Mouse (Mus musculus) midbrain, postnatal 0 days (tissue): ENCODE measurements at regions not wholly inside any gene's neighbourhood (a gene's known extent, or its start where the extent isn't known, plus 50 kb on each side); places are given as distances from the start of the nearest gene placed in this dataset.

Experiments
- ATAC-seq: fragments of 200-750 bp; cut with Nextera tagmentation; 2 replicates; pipeline ENCODE4 v1.8.0; 2017; ENCODE audit warnings: moderate number of reproducible peaks, mild to moderate bottlenecking, moderate TSS enrichment, moderate library complexity; ENCODE audit not compliant: low FRiP score
- DNase-seq: peaks from one replicate; pipeline ENCODE4 v3.0.0-alpha.2; 2015; ENCODE audit warnings: low spot score
- H3K27ac ChIP-seq: fragments of 300-500 bp; sonication (generic); 2 replicates; pipeline ENCODE4 v1.5.1; 2014; ENCODE audit warnings: low read depth, mild to moderate bottlenecking, low read length, mixed read lengths
- H3K27me3 ChIP-seq: fragments of 300-500 bp; sonication (generic); 2 replicates; pipeline ENCODE4 v1.6.1; 2014; ENCODE audit warnings: low read length, control low read depth, mixed read lengths; ENCODE audit not compliant: insufficient read depth
- H3K36me3 ChIP-seq: fragments of 300-500 bp; sonication (generic); 2 replicates; pipeline ENCODE4 v1.6.1; 2014; ENCODE audit warnings: low read length, control low read depth, mixed read lengths; ENCODE audit not compliant: insufficient read depth
- H3K4me1 ChIP-seq: fragments of 300-500 bp; sonication (generic); 2 replicates; pipeline ENCODE4 v1.6.1; 2014; ENCODE audit warnings: mild to moderate bottlenecking, control low read depth, antibody characterized with exemption, low read length, mixed read lengths; ENCODE audit not compliant: insufficient read depth
- H3K4me2 ChIP-seq: fragments of 300-500 bp; sonication (generic); 2 replicates; pipeline ENCODE4 v1.6.1; 2014; ENCODE audit warnings: low read depth, mild to moderate bottlenecking, low read length, mixed read lengths; ENCODE audit not compliant: poor library complexity, severe bottlenecking
- H3K4me3 ChIP-seq: fragments of 300-500 bp; sonication (generic); 2 replicates; pipeline ENCODE4 v1.5.1; 2014; ENCODE audit warnings: low read depth, mild to moderate bottlenecking, low read length, moderate library complexity
- H3K9ac ChIP-seq: fragments of 300-500 bp; sonication (generic); replicated peaks from 2 replicates; pipeline ENCODE4 v1.6.1; 2014; ENCODE audit warnings: mild to moderate bottlenecking, low read length, moderate library complexity, mixed read lengths; ENCODE audit not compliant: poor library complexity, severe bottlenecking
- H3K9me3 ChIP-seq: fragments of 300-500 bp; sonication (generic); 2 replicates; pipeline ENCODE4 v1.6.1; 2016; ENCODE audit warnings: low read length, control low read depth
- CTCF ChIP-seq: IDR thresholded peaks from 2 replicates; pipeline ENCODE4 v1.5.1; 2016; ENCODE audit warnings: antibody characterized with exemption, mild to moderate bottlenecking
- WGBS: fragments of 180-500 bp; shearing (Covaris S2); extraction: QIAGEN DNeasy Blood & Tissue Kit; methylation state at CpG from one replicate; pipeline ENCODE4 v1.1.7; 2014; 5-methylcytosine and 5-hydroxymethylcytosine counted together

- no peak for ATAC-seq
- TF ChIP-seq CTCF, result no peak
- no peak overlapping the region for H3K4me2 ChIP-seq
- H3K9ac ChIP-seq, result no peak overlapping the region
- no peaks in the 10 kb centered on the region for H3K27me3 ChIP-seq
- peak; percentile 37 for DNase-seq
- WGBS, result 75% methylated on average over 7 of the region's 7 CpGs
- H3K9me3 ChIP-seq, result no peaks in the 10 kb centered on the region
- H3K4me1 ChIP-seq, result no peaks in the 10 kb centered on the region
- H3K4me3 ChIP-seq, result no peak overlapping the region
- H3K27ac ChIP-seq, result no peak overlapping the region
- no peaks in the 10 kb centered on the region for H3K36me3 ChIP-seq
Measured at GRCm38 (mm10) chr2:74015146-74015545, 104.0 kb upstream of the Atp5g3 start.

DNA sequence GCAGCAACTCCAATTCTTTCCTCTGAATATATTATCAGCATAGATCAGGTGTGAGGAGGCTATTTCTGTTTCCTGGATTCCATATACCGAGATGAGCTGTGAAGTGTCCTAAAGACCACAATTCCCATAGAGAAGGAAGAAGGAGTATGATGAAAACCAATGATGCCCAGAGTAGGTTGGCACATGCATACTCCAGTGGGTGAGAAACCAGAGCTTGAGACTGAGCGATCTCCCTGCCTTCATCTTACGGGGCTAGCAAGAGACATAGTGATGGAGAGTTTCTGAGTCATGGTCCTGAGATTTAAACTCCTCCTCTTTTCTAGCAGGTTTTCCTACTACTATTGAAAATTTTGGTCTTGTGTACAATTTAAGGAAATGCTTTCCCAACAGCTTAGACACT lies 103.1 kb upstream of the Atp5g3 start:
- TF ChIP-seq CTCF, result no peak
- Histone ChIP-seq H3K4me3 (no peak overlapping the region), H3K4me1 (no peaks in the 10 kb centered on the region), H3K36me3 (no peaks in the 10 kb centered on the region), H3K9ac (no peak overlapping the region), H3K9me3 (no peaks in the 10 kb centered on the region), H3K27ac (no peak overlapping the region), H3K4me2 (no peak overlapping the region), H3K27me3 (no peaks in the 10 kb centered on the region)
- no peak for ATAC-seq
- no peak for DNase-seq
- WGBS, result 93% methylated on average over 3 of the region's 3 CpGs

DNA sequence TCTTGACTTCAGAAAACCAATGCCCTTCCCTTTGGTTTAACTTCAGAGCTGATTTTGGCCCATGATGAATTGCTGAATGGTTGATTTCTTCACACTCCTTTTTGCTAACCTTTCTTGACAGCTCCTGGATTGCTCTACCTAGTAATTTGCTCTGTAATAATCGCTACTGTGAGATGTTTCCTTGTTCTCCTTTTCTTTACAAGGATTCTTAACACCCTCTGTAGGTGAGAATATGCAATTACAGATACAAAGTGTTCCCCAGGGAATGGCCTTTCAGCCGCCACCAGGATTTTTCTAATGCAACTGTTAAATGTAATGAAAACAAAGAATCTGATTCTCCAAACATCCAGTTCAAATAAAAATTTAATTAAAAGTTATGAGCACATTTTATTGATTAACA lies 87.4 kb upstream of the Atp5g3 start:
- Histone ChIP-seq H3K36me3 (no peaks in the 10 kb centered on the region), H3K27ac (no peak overlapping the region), H3K4me3 (no peak overlapping the region), H3K4me2 (no peak overlapping the region), H3K9ac (no peak overlapping the region), H3K27me3 (no peaks in the 10 kb centered on the region), H3K9me3 (no peaks in the 10 kb centered on the region), H3K4me1 (no peaks in the 10 kb centered on the region)
- WGBS, result 8% methylated on average over 2 of the region's 2 CpGs
- peak; percentile 81 for DNase-seq
- TF ChIP-seq CTCF, result peak; percentile 71
- no peak for ATAC-seq

GRCm38 (mm10) chr2:73996986-73997385 lies 85.9 kb upstream of the Atp5g3 start:
- no peaks in the 10 kb centered on the region for H3K27me3 ChIP-seq
- no peaks in the 10 kb centered on the region for H3K4me1 ChIP-seq
- DNase-seq (no peak), ATAC-seq (no peak)
- no peak overlapping the region for H3K4me3 ChIP-seq
- no peak overlapping the region for H3K27ac ChIP-seq
- no peaks in the 10 kb centered on the region for H3K36me3 ChIP-seq
- TF ChIP-seq CTCF, result no peak
- no peak overlapping the region for H3K4me2 ChIP-seq
- H3K9ac ChIP-seq, result no peak overlapping the region
- H3K9me3 ChIP-seq, result no peaks in the 10 kb centered on the region
- 90% methylated on average over 5 of the region's 5 CpGs for WGBS

DNA sequence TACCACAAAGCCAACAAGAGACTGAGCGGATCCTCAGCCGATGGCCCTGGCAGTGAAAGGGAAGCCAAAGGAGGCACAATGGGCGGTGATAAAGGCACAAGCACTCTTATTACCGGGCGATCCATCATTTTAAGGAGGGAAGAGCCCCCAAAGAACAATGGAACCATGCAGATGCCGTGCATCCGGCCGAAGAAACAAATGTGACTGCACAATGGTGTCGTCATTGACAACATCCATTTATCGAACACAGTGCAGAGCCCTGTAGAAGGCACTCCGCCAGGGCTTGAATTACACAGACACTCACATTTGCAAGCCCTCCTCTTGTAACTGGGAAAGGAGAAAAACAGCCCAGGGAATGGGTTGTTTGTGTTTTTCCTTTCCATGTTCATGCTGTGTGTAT lies 80.7 kb upstream of the Atp5g3 start:
- H3K9ac ChIP-seq, result no peak overlapping the region
- no peak overlapping the region for H3K4me3 ChIP-seq
- no peaks in the 10 kb centered on the region for H3K4me1 ChIP-seq
- DNase-seq, result peak; percentile 31
- no peaks in the 10 kb centered on the region for H3K9me3 ChIP-seq
- no peak overlapping the region for H3K27ac ChIP-seq
- ATAC-seq, result no peak
- TF ChIP-seq CTCF, result no peak
- H3K27me3 ChIP-seq, result no peaks in the 10 kb centered on the region
- 55% methylated on average over 11 of the region's 11 CpGs for WGBS
- no peak overlapping the region for H3K4me2 ChIP-seq
- H3K36me3 ChIP-seq, result no peaks in the 10 kb centered on the region

DNA sequence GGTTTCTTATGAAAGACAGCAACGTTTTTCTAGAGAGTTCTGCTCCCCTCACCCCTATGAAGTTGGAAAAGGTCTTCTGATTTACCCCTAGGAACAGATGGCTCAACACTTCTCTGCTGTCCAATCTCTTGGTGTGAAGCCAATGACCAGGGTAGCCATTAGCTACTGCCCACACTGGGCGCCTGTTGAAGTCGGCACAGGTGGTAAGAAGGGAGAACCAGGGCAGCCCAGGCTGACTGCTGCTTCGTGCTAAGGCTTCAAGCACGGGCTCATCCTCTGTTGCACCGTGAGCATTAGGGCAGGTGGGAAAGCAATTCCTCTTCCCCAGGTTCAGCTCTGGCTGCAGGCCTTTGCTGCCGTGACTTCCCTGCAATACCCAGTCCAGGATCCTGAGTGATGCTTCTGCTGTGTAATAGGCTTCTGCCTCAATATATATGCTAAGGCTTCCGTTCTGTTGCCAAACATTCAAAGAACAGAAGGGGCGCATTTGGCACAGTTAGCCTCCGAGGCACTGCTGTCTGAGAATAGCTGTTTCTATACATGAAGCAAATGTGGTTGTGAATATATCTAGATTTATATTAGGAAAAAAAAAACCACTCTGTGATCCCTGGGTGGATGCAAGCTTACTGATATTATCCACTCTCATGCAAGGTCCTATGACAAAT lies 76.4 kb upstream of the Atp5g3 start:
- no peak overlapping the region for H3K27ac ChIP-seq
- peaks cover 4% of the 10 kb centered on the region; the same call in 1 of the 2 replicates for H3K27me3 ChIP-seq
- no peak for ATAC-seq
- H3K4me2 ChIP-seq, result no peak overlapping the region
- TF ChIP-seq CTCF, result no peak
- H3K9ac ChIP-seq, result no peak overlapping the region
- DNase-seq, result peak; percentile 21
- H3K4me1 ChIP-seq, result no peaks in the 10 kb centered on the region
- H3K36me3 ChIP-seq, result no peaks in the 10 kb centered on the region
- H3K9me3 ChIP-seq, result no peaks in the 10 kb centered on the region
- H3K4me3 ChIP-seq, result no peak overlapping the region
- 87% methylated on average over 10 of the region's 10 CpGs for WGBS
